Mouse (Mus musculus) 3T3-L1 (cell line): ENCODE data around the gene Engase.

Experiments
- DNase-seq: peaks from one replicate; pipeline ENCODE4 v3.0.0-alpha.2; 2015; ENCODE audit warnings: low read depth, low spot score

Gene Engase

GRCm38 (mm10) chr11:118476396-118477373 is at the start of gene Engase:
Gene Engase (plus strand): TSS chr11:118476829.
- peak; percentile 82 for DNase-seq

GRCm38 (mm10) chr11:118427266-118427779 is 49.3 kb upstream of the Engase start:
- peak; percentile 83 for DNase-seq

- peak; percentile 60 for DNase-seq
Observed at GRCm38 (mm10) chr11:118427986-118428385, 48.6 kb upstream of the Engase start, which contains the start of gene C1qtnf1. Gene C1qtnf1 (plus strand): TSS chr11:118428203.

- peak; percentile 34 for DNase-seq
Observed at GRCm38 (mm10) chr11:118428460-118428868, 48.2 kb upstream of the Engase start.

GRCm38 (mm10) chr11:118428944-118429709 is 47.5 kb upstream of the Engase start:
- DNase-seq: peak; percentile 49

- peak; percentile 82 for DNase-seq
Observed at GRCm38 (mm10) chr11:118430291-118430885, 46.2 kb upstream of the Engase start.

GRCm38 (mm10) chr11:118431100-118431948 is 45.3 kb upstream of the Engase start:
- DNase-seq: peak; percentile 73

GRCm38 (mm10) chr11:118433398-118433868 is 43.2 kb upstream of the Engase start:
- no peak for DNase-seq

GRCm38 (mm10) chr11:118434093-118434492 is 42.5 kb upstream of the Engase start:
- DNase-seq: no peak

- DNase-seq: no peak
Observed at GRCm38 (mm10) chr11:118436471-118436935, 40.1 kb upstream of the Engase start.

- DNase-seq: peak; percentile 91
Observed at GRCm38 (mm10) chr11:118438665-118439414, 37.8 kb upstream of the Engase start.

- DNase-seq: no peak
Observed at GRCm38 (mm10) chr11:118442691-118443090, 33.9 kb upstream of the Engase start.

GRCm38 (mm10) chr11:118443201-118443970 is 33.2 kb upstream of the Engase start:
- DNase-seq: peak; percentile 77

- peak; percentile 87 for DNase-seq
Observed at GRCm38 (mm10) chr11:118445843-118446242, 30.8 kb upstream of the Engase start.

GRCm38 (mm10) chr11:118447346-118447745 is 29.3 kb upstream of the Engase start:
- DNase-seq: no peak

- DNase-seq: no peak
Observed at GRCm38 (mm10) chr11:118448385-118448784, 28.2 kb upstream of the Engase start.

- no peak for DNase-seq
Observed at GRCm38 (mm10) chr11:118451211-118451610, 25.4 kb upstream of the Engase start.

GRCm38 (mm10) chr11:118452955-118453354 is 23.7 kb upstream of the Engase start:
- no peak for DNase-seq
